Mouse (Mus musculus) CD4-positive, CD25-positive, alpha-beta regulatory T cell, adult 4 months (primary cell): ENCODE results near the gene Tmem150a. TPM values are rescaled to one million over a fixed set of nuclear protein-coding genes. Genes with fewer than 3 reads are reported as not detected.

ENCODE experiments used
- ATAC-seq: one replicate; pipeline ENCODE4 v1.8.0; 2017
- polyA plus RNA-seq, 2 experiments: library from polyadenylated mRNA; unstranded; fragments of 100-300 nt; shearing (Covaris generic); gene quantifications; one replicate each; pipeline ENCODE4 v1.2.1; 2017

Gene Tmem150a
- polyA plus RNA-seq, 2 experiments from 2014 or later: 0.57 to 1.6 TPM

- no peak for ATAC-seq
Observed at GRCm38 (mm10) chr6:72405356-72405755, 50.1 kb downstream of the Tmem150a start.

DNA sequence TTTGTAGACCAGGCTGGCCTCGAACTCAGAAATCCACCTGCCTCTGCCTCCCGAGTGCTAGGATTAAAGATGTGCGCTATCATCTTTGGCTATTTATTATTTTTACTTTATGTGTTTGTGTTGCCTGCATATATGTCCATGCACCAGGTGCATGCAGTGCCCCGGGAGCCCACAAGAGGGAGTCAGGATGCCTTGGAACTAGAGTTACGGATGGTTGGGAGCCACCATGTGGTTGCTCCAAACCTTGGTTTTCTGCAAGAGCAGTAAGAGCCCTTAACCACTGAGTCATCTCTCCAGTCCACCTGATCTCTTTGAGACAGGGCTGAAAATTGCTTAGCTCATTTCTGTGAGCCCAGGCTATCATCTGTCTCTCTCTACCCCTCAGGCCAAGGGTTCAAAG is 51.9 kb downstream of the Tmem150a start:
- ATAC-seq: peak; percentile 98

Other genes starting within 250 kb of the Tmem150a start
- not detected for gene Atoh8, start 119.9 kb upstream of the Tmem150a start, polyA plus RNA-seq
- not detected for gene Sftpb, start 50.8 kb upstream of the Tmem150a start, polyA plus RNA-seq
- 10 to 100 TPM; 19.2 to 19.7 TPM for gene Usp39, start 10.3 kb upstream of the Tmem150a start, polyA plus RNA-seq
- 10 to 100 TPM; 17.7 to 18.4 TPM for gene 0610030E20Rik, start 8.1 kb upstream of the Tmem150a start, polyA plus RNA-seq
- gene Rnf181, start 11.5 kb downstream of the Tmem150a start, polyA plus RNA-seq: 100 to 1,000 TPM; 141 to 148 TPM
- 10 to 100 TPM; 66.7 to 70.3 TPM for gene Vamp5, start 25.0 kb downstream of the Tmem150a start, polyA plus RNA-seq
- 100 to 1,000 TPM; 326 to 346 TPM for gene Vamp8, start 35.3 kb downstream of the Tmem150a start, polyA plus RNA-seq
- 10 to 100 TPM in 1 of 2 experiments, 1 to 10 TPM in 1; 5.6 to 11.6 TPM for gene Ggcx, start 58.9 kb downstream of the Tmem150a start, polyA plus RNA-seq
- 100 to 1,000 TPM; 222 to 239 TPM for gene Mat2a, start 84.1 kb downstream of the Tmem150a start, polyA plus RNA-seq
- gene Sh2d6, start 166.3 kb downstream of the Tmem150a start, polyA plus RNA-seq: not detected
- 100 to 1,000 TPM; 547 to 812 TPM for gene Capg, start 188.9 kb downstream of the Tmem150a start, polyA plus RNA-seq
- 10 to 100 TPM; 22.9 to 32.2 TPM for gene Elmod3, start 243.0 kb downstream of the Tmem150a start, polyA plus RNA-seq
- gene Retsat, start 243.0 kb downstream of the Tmem150a start, polyA plus RNA-seq: 1 to 10 TPM; 5.3 to 5.7 TPM